Mouse (Mus musculus) fibroblast of lung, adult 2 months (primary cell): ENCODE data around the gene Tmem97.
"Not testable (repeated sequence)": the region's sequence is repeated elsewhere in the genome, so short reads cannot be mapped to it uniquely, and the experiment has no call there.

Experiments used
- DNase-seq: peaks from one replicate; pipeline ENCODE4 v3.0.0-alpha.2; 2011; ENCODE audit warnings: low read depth

The Tmem97 gene

GRCm38 (mm10) chr11:78550168-78551058 is at the start of gene Tmem97:
Tmem97 (minus strand) TSS chr11:78550777.
- DNase-seq = peak; percentile 96

GRCm38 (mm10) chr11:78600051-78600450 is 49.5 kb upstream of the Tmem97 start:
- DNase-seq = no peak

- no peak for DNase-seq
These were observed 48.3 kb upstream of the Tmem97 start for GRCm38 (mm10) chr11:78598763-78599415.

GRCm38 (mm10) chr11:78596750-78597149 is 46.2 kb upstream of the Tmem97 start:
- DNase-seq = no peak

- DNase-seq = no peak
These were observed 45.2 kb upstream of the Tmem97 start for GRCm38 (mm10) chr11:78595773-78596172.

- no peak for DNase-seq
These were observed 43.8 kb upstream of the Tmem97 start for GRCm38 (mm10) chr11:78594271-78594964.

- DNase-seq = not testable (repeated sequence)
These were observed 37.1 kb upstream of the Tmem97 start for GRCm38 (mm10) chr11:78587677-78588076.

- no peak for DNase-seq
These were observed 35.5 kb upstream of the Tmem97 start for GRCm38 (mm10) chr11:78586099-78586498.

GRCm38 (mm10) chr11:78582848-78583247 is 32.3 kb upstream of the Tmem97 start:
- DNase-seq = no peak

- DNase-seq = no peak
These were observed 24.4 kb upstream of the Tmem97 start for GRCm38 (mm10) chr11:78574975-78575374.

- DNase-seq = no peak
These were observed 24.0 kb upstream of the Tmem97 start for GRCm38 (mm10) chr11:78574536-78574935.

GRCm38 (mm10) chr11:78574031-78574430 is 23.5 kb upstream of the Tmem97 start:
- DNase-seq = not testable (repeated sequence)

GRCm38 (mm10) chr11:78571854-78572253 is 21.3 kb upstream of the Tmem97 start:
- no peak for DNase-seq

- DNase-seq = no peak
These were observed 20.9 kb upstream of the Tmem97 start for GRCm38 (mm10) chr11:78571441-78571840.

- DNase-seq = no peak
These were observed 19.2 kb upstream of the Tmem97 start for GRCm38 (mm10) chr11:78569806-78570205.

GRCm38 (mm10) chr11:78568827-78569226 is 18.2 kb upstream of the Tmem97 start:
- DNase-seq = no peak

GRCm38 (mm10) chr11:78567614-78568013 is 17.0 kb upstream of the Tmem97 start:
- DNase-seq = no peak

- no peak for DNase-seq
These were observed 16.2 kb upstream of the Tmem97 start for GRCm38 (mm10) chr11:78566775-78567174.

GRCm38 (mm10) chr11:78560447-78560846 is 9.9 kb upstream of the Tmem97 start:
- no peak for DNase-seq

GRCm38 (mm10) chr11:78557241-78557640 is 6.7 kb upstream of the Tmem97 start:
- no peak for DNase-seq

- DNase-seq = no peak
These were observed 5.5 kb upstream of the Tmem97 start for GRCm38 (mm10) chr11:78556070-78556469.

GRCm38 (mm10) chr11:78555623-78556022 is 5.0 kb upstream of the Tmem97 start:
- no peak for DNase-seq

- DNase-seq = no peak
These were observed 452 bp upstream of the Tmem97 start for GRCm38 (mm10) chr11:78551059-78551398.
